Mouse (Mus musculus) kidney, embryonic 15.5 days (tissue): ENCODE data around the gene Pcx. TPM values are rescaled to one million over a fixed set of nuclear protein-coding genes. Genes with fewer than 3 reads are reported as not detected.
A peak's percentile ranks its signal among the peaks of the same experiment; 100 is the strongest.

Experiments used
- ATAC-seq: fragments of 200-750 bp; cut with Nextera tagmentation; replicated peaks from 2 replicates; pipeline ENCODE4 v1.8.0; 2017; ENCODE audit warnings: moderate TSS enrichment; ENCODE audit not compliant: low FRiP score
- H3K27ac ChIP-seq: fragments of 300-500 bp; sonication (generic); 2 replicates; pipeline ENCODE4 v1.5.1; 2015; ENCODE audit warnings: mild to moderate bottlenecking, inconsistent platforms
- H3K27me3 ChIP-seq: fragments of 300-500 bp; sonication (generic); 2 replicates; pipeline ENCODE4 v1.6.1; 2015; ENCODE audit warnings: inconsistent platforms
- H3K36me3 ChIP-seq: fragments of 300-500 bp; sonication (generic); 2 replicates; pipeline ENCODE4 v1.6.1; 2015; ENCODE audit warnings: inconsistent platforms
- H3K4me1 ChIP-seq: fragments of 300-500 bp; sonication (generic); 2 replicates; pipeline ENCODE4 v1.6.1; 2015; ENCODE audit warnings: inconsistent platforms
- H3K4me2 ChIP-seq: fragments of 300-500 bp; sonication (generic); 2 replicates; pipeline ENCODE4 v1.6.1; 2015; ENCODE audit warnings: moderate library complexity, mild to moderate bottlenecking, inconsistent platforms
- H3K4me3 ChIP-seq: fragments of 300-500 bp; sonication (generic); replicated peaks from 2 replicates; pipeline ENCODE4 v1.5.1; 2015; ENCODE audit warnings: mild to moderate bottlenecking, inconsistent platforms
- H3K9ac ChIP-seq: fragments of 300-500 bp; sonication (generic); 2 replicates; pipeline ENCODE4 v1.6.1; 2015; ENCODE audit warnings: mild to moderate bottlenecking, inconsistent platforms
- H3K9me3 ChIP-seq: fragments of 300-500 bp; sonication (generic); replicated peaks from 2 replicates; pipeline ENCODE4 v1.6.1; 2016; ENCODE audit warnings: inconsistent platforms
- WGBS: fragments of 180-500 bp; shearing (Covaris S2); methylation state at CpG from one replicate; pipeline ENCODE4 v1.1.7; 2015; ENCODE audit warnings: mixed read lengths; 5-methylcytosine and 5-hydroxymethylcytosine counted together
- polyA plus RNA-seq: library from polyadenylated mRNA; unstranded; fragments of >200 nt; fragmentation: Nextera tagmentation; extraction: Ambion mirVana; gene quantifications from 2 replicates; pipeline ENCODE4 v1.2.1, GENCODE M21; 2015

The Pcx gene
- polyA plus RNA-seq, 1 experiment from 2014 or later = 35.2 TPM

- ATAC-seq = peak; percentile 96
- WGBS = under 1% methylated on average over 79 of the region's 87 CpGs
These were observed 105.2 kb downstream of the Pcx start, which contains the start of gene Lrfn4 for GRCm38 (mm10) chr19:4615151-4616093. TSS of gene Lrfn4 (minus strand) at chr19:4615667.

GRCm38 (mm10) chr19:4616546-4616945 lies 106.3 kb downstream of the Pcx start:
- Histone ChIP-seq H3K27me3 (no peaks in the 10 kb centered on the region), H3K4me3 (no peak overlapping the region), H3K9me3 (no peaks in the 10 kb centered on the region), H3K9ac (0 out of 2 replicates have a peak overlapping the region, but pooled peaks have one; percentile 8), H3K4me1 (peaks cover 45% of the 10 kb centered on the region), H3K27ac (peak overlapping the region; percentile 93; the same call in 1 of the 2 replicates), H3K4me2 (peak overlapping the region; percentile 80), H3K36me3 (peaks cover 43% of the 10 kb centered on the region)
- WGBS = 27% methylated on average over 4 of the region's 4 CpGs
- no peak for ATAC-seq

More at GRCm38 (mm10) chr19:4615151-4616093, 105.2 kb downstream of the Pcx start, which contains the start of gene Lrfn4:
- Histone ChIP-seq H3K4me3 (peak within 1 kb of the TSS; percentile 65), H3K4me2 (peak within 1 kb of the TSS; percentile 80), H3K9me3 (no peaks in the 10 kb centered on the region), H3K27ac (peak within 1 kb of the TSS; percentile 93), H3K36me3 (peaks cover 38% of the 10 kb centered on the region), H3K27me3 (no peaks in the 10 kb centered on the region), H3K4me1 (peaks cover 47% of the 10 kb centered on the region), H3K9ac (peak within 1 kb of the TSS; percentile 90)

DNA sequence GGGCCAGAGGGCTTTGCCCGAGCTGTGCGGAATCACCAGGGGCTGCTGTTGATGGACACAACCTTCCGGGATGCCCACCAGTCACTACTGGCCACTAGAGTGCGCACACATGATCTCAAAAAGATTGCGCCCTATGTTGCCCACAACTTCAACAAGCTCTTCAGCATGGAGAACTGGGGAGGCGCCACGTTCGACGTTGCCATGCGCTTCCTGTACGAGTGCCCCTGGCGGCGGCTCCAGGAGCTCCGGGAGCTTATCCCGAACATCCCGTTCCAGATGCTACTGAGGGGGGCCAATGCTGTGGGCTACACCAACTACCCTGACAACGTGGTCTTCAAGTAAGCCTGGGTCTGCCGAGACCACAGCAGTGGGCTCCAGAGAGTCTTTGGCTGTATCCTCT lies 107.9 kb downstream of the Pcx start:
- no peak overlapping the region for H3K4me2 ChIP-seq
- 47% methylated on average over 18 of the region's 18 CpGs for WGBS
- ATAC-seq = no peak
- peaks cover 29% of the 10 kb centered on the region for H3K4me1 ChIP-seq
- no peak overlapping the region for H3K27ac ChIP-seq
- no peak overlapping the region for H3K4me3 ChIP-seq
- peaks cover 43% of the 10 kb centered on the region for H3K36me3 ChIP-seq
- no peaks in the 10 kb centered on the region for H3K27me3 ChIP-seq
- no peak overlapping the region for H3K9ac ChIP-seq
- H3K9me3 ChIP-seq = no peaks in the 10 kb centered on the region

DNA sequence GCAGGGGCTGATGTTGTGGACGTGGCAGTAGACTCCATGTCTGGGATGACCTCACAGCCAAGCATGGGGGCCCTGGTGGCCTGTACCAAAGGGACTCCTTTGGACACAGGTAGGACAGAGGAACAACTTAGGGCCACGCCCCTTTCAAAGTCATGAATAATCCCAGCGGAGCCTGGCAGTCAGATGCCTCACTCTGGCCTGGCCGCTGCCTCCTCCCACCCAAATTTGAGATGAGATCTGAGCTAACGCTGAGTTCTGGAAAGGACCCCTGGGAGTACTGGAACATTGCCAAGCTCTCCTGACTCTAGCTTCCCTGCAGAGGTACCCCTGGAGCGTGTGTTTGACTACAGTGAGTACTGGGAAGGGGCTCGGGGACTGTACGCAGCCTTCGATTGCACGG lies 109.2 kb downstream of the Pcx start:
- H3K4me1 ChIP-seq = peaks cover 24% of the 10 kb centered on the region
- H3K27ac ChIP-seq = no peak overlapping the region
- H3K9me3 ChIP-seq = no peaks in the 10 kb centered on the region
- whole genome bisulfite sequencing = 78% methylated on average over 10 of the region's 10 CpGs
- H3K4me2 ChIP-seq = no peak overlapping the region
- H3K27me3 ChIP-seq = no peaks in the 10 kb centered on the region
- no peak overlapping the region for H3K9ac ChIP-seq
- peaks cover 46% of the 10 kb centered on the region for H3K36me3 ChIP-seq
- no peak for ATAC-seq
- H3K4me3 ChIP-seq = no peak overlapping the region

GRCm38 (mm10) chr19:4620721-4621120 lies 110.4 kb downstream of the Pcx start:
- Histone ChIP-seq H3K36me3 (peaks cover 46% of the 10 kb centered on the region), H3K27me3 (no peaks in the 10 kb centered on the region), H3K4me2 (no peak overlapping the region), H3K9me3 (no peaks in the 10 kb centered on the region), H3K9ac (no peak overlapping the region), H3K4me3 (no peak overlapping the region), H3K4me1 (peaks cover 27% of the 10 kb centered on the region), H3K27ac (no peak overlapping the region)
- WGBS = 87% methylated on average over 7 of the region's 7 CpGs
- no peak for ATAC-seq

- Histone ChIP-seq H3K4me1 (peaks cover 32% of the 10 kb centered on the region), H3K4me3 (no peak overlapping the region), H3K9me3 (no peaks in the 10 kb centered on the region), H3K36me3 (peaks cover 46% of the 10 kb centered on the region), H3K27me3 (no peaks in the 10 kb centered on the region), H3K27ac (no peak overlapping the region), H3K4me2 (no peak overlapping the region), H3K9ac (no peak overlapping the region)
- 85% methylated on average over 5 of the region's 5 CpGs for WGBS
- no peak for ATAC-seq
These were observed 112.5 kb downstream of the Pcx start for GRCm38 (mm10) chr19:4622780-4623179.

DNA sequence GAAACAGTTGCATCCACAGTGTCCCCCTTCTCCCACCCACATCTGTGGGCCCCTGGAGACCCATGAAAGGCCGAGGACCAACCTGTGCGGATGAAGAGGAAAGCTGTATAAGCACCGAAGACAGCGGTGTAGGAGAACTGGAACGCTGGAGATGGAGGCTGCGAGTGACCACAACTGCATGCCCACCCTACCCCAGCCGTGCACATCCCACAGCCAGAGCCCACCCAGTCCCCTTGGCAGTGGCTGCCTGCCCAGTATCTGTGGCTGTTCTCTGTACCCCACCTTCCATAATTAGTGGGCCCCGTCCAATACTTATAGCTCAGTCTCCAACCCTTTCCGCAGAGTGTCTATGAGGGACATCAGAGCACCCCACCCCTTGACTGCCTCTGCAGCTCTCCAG lies 113.1 kb downstream of the Pcx start:
- Histone ChIP-seq H3K9me3 (no peaks in the 10 kb centered on the region), H3K9ac (no peak overlapping the region), H3K36me3 (peaks cover 46% of the 10 kb centered on the region), H3K27me3 (no peaks in the 10 kb centered on the region), H3K4me2 (no peak overlapping the region), H3K4me3 (no peak overlapping the region), H3K4me1 (peaks cover 34% of the 10 kb centered on the region), H3K27ac (no peak overlapping the region)
- 96% methylated on average over 9 of the region's 9 CpGs for WGBS
- no peak for ATAC-seq

GRCm38 (mm10) chr19:4624006-4624405 lies 113.7 kb downstream of the Pcx start:
- H3K9me3 ChIP-seq = no peaks in the 10 kb centered on the region
- H3K27ac ChIP-seq = no peak overlapping the region
- peaks cover 46% of the 10 kb centered on the region for H3K36me3 ChIP-seq
- ATAC-seq = no peak
- 91% methylated on average over 12 of the region's 12 CpGs for WGBS
- no peaks in the 10 kb centered on the region for H3K27me3 ChIP-seq
- H3K4me2 ChIP-seq = no peak overlapping the region
- H3K4me1 ChIP-seq = peaks cover 34% of the 10 kb centered on the region
- no peak overlapping the region for H3K4me3 ChIP-seq
- no peak overlapping the region for H3K9ac ChIP-seq

- Histone ChIP-seq H3K9ac (peak overlapping the region; percentile 96), H3K27ac (peak overlapping the region; percentile 94), H3K36me3 (peaks cover 45% of the 10 kb centered on the region), H3K27me3 (no peaks in the 10 kb centered on the region), H3K4me1 (peaks cover 34% of the 10 kb centered on the region), H3K4me2 (peak overlapping the region; percentile 83), H3K9me3 (no peaks in the 10 kb centered on the region), H3K4me3 (peak overlapping the region; percentile 69)
- no peak for ATAC-seq
- WGBS = 23% methylated on average over 4 of the region's 4 CpGs
These were observed 114.3 kb downstream of the Pcx start for GRCm38 (mm10) chr19:4624406-4625178.

DNA sequence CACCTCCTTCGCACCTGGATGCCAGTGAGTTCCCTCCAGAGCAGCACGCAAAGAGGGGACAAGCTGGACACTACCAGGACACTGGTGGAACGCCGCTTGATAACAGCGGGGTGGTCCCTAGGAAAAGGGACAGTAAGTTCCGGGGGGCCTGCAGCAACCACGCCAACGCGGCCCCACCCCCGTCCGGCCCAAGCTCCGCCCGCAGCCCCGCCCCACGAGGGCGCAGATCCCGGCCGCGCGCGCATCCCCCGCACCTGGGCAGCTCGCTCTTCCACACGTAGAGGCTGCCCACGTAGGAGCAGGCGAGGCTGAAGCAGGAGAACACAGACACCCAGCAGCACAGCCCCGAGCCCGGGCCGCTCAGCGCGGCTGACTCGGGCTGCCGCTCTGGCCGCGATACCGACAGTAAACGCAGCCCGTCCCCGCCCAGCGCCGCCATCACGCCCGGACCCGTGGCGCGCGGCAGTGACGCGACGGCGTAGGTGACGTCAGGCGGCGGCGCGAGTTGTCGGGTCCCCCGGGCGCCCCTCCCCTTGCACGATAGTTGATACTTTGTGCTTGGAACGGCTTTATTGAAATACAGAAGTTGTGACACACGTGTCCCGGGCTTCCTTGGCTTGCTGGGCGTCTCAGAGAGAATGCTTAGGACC lies 115.0 kb downstream of the Pcx start, which contains the start of gene Rce1:
Rce1 (minus strand) TSS at position 463 of the 650 bp plus-strand sequence.
- Histone ChIP-seq H3K27me3 (no peaks in the 10 kb centered on the region), H3K9me3 (no peaks in the 10 kb centered on the region), H3K36me3 (peaks cover 38% of the 10 kb centered on the region), H3K4me2 (peak within 1 kb of the TSS; percentile 83), H3K27ac (peak within 1 kb of the TSS; percentile 94), H3K4me3 (peak within 1 kb of the TSS; percentile 69), H3K4me1 (peaks cover 34% of the 10 kb centered on the region), H3K9ac (peak within 1 kb of the TSS; percentile 96)
- WGBS = under 1% methylated on average over 64 of the region's 64 CpGs
- ATAC-seq = peak; percentile 91

DNA sequence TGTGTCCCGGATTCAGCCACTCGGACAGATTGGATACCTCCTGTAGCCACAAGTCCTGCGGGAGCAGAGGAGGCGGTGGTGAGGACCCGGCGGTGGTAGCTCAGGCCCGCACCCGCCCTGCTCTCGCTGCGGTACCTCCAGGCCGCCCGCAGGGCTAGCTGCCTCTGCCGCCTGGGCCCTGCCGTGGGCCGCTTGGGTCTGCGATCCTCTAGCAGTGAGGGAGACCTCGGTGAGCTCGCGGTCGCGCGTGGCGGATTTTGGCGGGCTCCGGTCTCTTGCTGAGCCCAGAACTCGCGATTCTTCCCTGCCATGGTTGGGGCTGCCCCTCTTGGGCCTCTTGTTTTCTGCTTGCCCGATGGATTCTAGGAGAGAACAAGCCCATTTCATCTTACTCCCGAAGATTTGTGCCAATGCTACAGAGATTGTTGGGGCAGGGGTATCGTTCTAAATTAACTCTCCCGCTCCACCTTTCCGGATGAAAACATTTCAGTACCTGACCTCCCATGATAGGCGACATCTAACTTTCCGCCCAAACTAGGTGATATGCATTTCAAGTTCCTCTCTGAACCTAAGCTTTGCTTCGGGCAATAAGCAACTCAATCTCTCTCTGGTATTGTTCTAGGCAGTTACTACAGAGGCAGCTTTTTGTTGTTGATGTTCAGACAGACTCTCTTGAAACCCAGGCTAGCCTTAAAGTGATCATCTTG lies 115.7 kb downstream of the Pcx start:
- 1% methylated on average over 35 of the region's 35 CpGs for WGBS
- H3K4me3 ChIP-seq = peak overlapping the region; percentile 69

More for the DNA sequence above, 115.7 kb downstream of the Pcx start:
- Histone ChIP-seq H3K9me3 (no peaks in the 10 kb centered on the region), H3K4me1 (peaks cover 34% of the 10 kb centered on the region), H3K27ac (peak overlapping the region; percentile 94), H3K36me3 (peaks cover 33% of the 10 kb centered on the region), H3K27me3 (no peaks in the 10 kb centered on the region), H3K4me2 (peak overlapping the region; percentile 83), H3K9ac (peak overlapping the region; percentile 96)
- peak; percentile 73 for ATAC-seq
